ENCODE assay signal across 8 mouse cellular contexts in genomic region chr8:11758482-11759281, GRCm38 (mm10). TPM values are rescaled to one million over a fixed set of nuclear protein-coding genes. Genes with fewer than 3 reads are reported as not detected.
DNase-seq lines count a peak whose midpoint lies in the region; ATAC-seq and TF ChIP-seq lines count a peak whose summit lies in the region.

No protein-coding gene starts in this region.

- no peak for TF ChIP-seq EP300 in liver, postnatal 0 days (IDR thresholded peaks at IDR 0.05; ENCODE audit: low read depth)

- H3K27ac ChIP-seq in heart, embryonic 12.5 days (ENCODE audit: poor library complexity, severe bottlenecking), result peak overlapping the region; percentile 73
- H3K27ac ChIP-seq in brown adipose tissue, adult 24 weeks (replicated peaks; ENCODE audit: low read depth, low read length), result 0 out of 2 replicates have a peak overlapping the region, but pooled peaks have one; percentile 33
- H3K27ac ChIP-seq in hindbrain, embryonic 11.5 days (ENCODE audit: low read depth, low read length), result peak overlapping the region; percentile 65; the same call in 1 of the 2 replicates
- peak overlapping the region; percentile 80 for H3K27ac ChIP-seq in liver, postnatal 0 days (ENCODE audit: low read depth)
- H3K27ac ChIP-seq in testis, adult 2 months (ENCODE audit: control insufficient read depth, insufficient read depth, low read depth, low read length), result peak overlapping the region; percentile 44; the same call in 1 of the 2 replicates

- H3K4me3 ChIP-seq in heart, embryonic 12.5 days, result peak overlapping the region; percentile 85
- H3K4me3 ChIP-seq in brown adipose tissue, adult 24 weeks (ENCODE audit: insufficient read depth, low read depth, low read length), result peak overlapping the region; percentile 90
- peak overlapping the region; percentile 84 for H3K4me3 ChIP-seq in hindbrain, embryonic 11.5 days (ENCODE audit: low read depth, low read length)
- H3K4me3 ChIP-seq in liver, postnatal 0 days (ENCODE audit: low read depth, low read length), result peak overlapping the region; percentile 89
- H3K4me3 ChIP-seq in testis, adult 2 months (ENCODE audit: control insufficient read depth, low read depth, low read length), result peak overlapping the region; percentile 98

- no peak for DNase-seq in heart, postnatal 36 days
- DNase-seq in B cell, adult 2 months, result peak; percentile 29 to 34
- peak; percentile 12 for DNase-seq in hindbrain, embryonic 11.5 days (ENCODE audit: low spot score)
- no peak for DNase-seq in liver, postnatal 0 days
- DNase-seq in right cerebral cortex, postnatal 10 days (ENCODE audit: low spot score in 2 of 2), result no peak

- H3K4me2 ChIP-seq in heart, embryonic 12.5 days, result peak overlapping the region; percentile 95
- H3K4me2 ChIP-seq in hindbrain, embryonic 11.5 days (replicated peaks; ENCODE audit: low read depth, low read length), result peak overlapping the region; percentile 93
- H3K4me2 ChIP-seq in liver, postnatal 0 days (ENCODE audit: low read depth, low read length), result peak overlapping the region; percentile 95

- intact Hi-C loops in heart, postnatal 36 days (cut with DNase I), result loop anchor here (2.0 to 5.0 kb wide), 5 partner anchors 30 to 184 kb away; no protein-coding TSS in a partner anchor

- H3K27me3 ChIP-seq in heart, embryonic 12.5 days (replicated peaks), result no peaks in the 10 kb centered on the region
- H3K27me3 ChIP-seq in hindbrain, embryonic 11.5 days (ENCODE audit: control insufficient read depth, insufficient read depth, low read length), result no peaks in the 10 kb centered on the region
- no peaks in the 10 kb centered on the region for H3K27me3 ChIP-seq in liver, postnatal 0 days (ENCODE audit: insufficient read depth, low read length)
- H3K27me3 ChIP-seq in testis, adult 2 months (ENCODE audit: control insufficient read depth, insufficient read depth, low read length), result no peaks in the 10 kb centered on the region

- TF ChIP-seq POLR2A in testis, adult 2 months (IDR thresholded peaks at IDR 0.05; ENCODE audit: control insufficient read depth, low read depth, low read length), result no peak

- 0 out of 2 replicates have a peak, but pooled peaks cover 3% of the 10 kb centered on the region for H3K36me3 ChIP-seq in heart, embryonic 12.5 days
- no peaks in the 10 kb centered on the region for H3K36me3 ChIP-seq in hindbrain, embryonic 11.5 days (ENCODE audit: control insufficient read depth, insufficient read depth, low read length)
- no peaks in the 10 kb centered on the region for H3K36me3 ChIP-seq in liver, postnatal 0 days (replicated peaks; ENCODE audit: insufficient read depth, low read length)
- no peaks in the 10 kb centered on the region for H3K36me3 ChIP-seq in testis, adult 2 months (ENCODE audit: control insufficient read depth, insufficient read depth, low read length)

- peak; percentile 19 for ATAC-seq in heart, embryonic 12.5 days (ENCODE audit: insufficient number of reproducible peaks, low FRiP score)
- ATAC-seq in hindbrain, embryonic 11.5 days (ENCODE audit: low FRiP score), result peak; percentile 83; the same call in 1 of the 2 replicates
- ATAC-seq in liver, postnatal 0 days, result peak; percentile 17; the same call in 1 of the 2 replicates

- peak; percentile 20; the same call in 1 of the 2 replicates for TF ChIP-seq CTCF in liver, postnatal 0 days (IDR thresholded peaks at IDR 0.05; ENCODE audit: low read depth)
- no peak for TF ChIP-seq CTCF in testis, adult 2 months (IDR thresholded peaks at IDR 0.05; ENCODE audit: control insufficient read depth, insufficient read depth, insufficient replicate concordance, low read depth, low read length)

- H3K9me3 ChIP-seq in heart, embryonic 12.5 days (replicated peaks), result no peaks in the 10 kb centered on the region
- H3K9me3 ChIP-seq in hindbrain, embryonic 11.5 days (ENCODE audit: control insufficient read depth, low read length), result no peaks in the 10 kb centered on the region
- no peaks in the 10 kb centered on the region for H3K9me3 ChIP-seq in liver, postnatal 0 days (ENCODE audit: low read length)

- peaks cover 36% of the 10 kb centered on the region for H3K4me1 ChIP-seq in heart, embryonic 12.5 days (replicated peaks)
- H3K4me1 ChIP-seq in brown adipose tissue, adult 24 weeks (ENCODE audit: control insufficient read depth, insufficient read depth, insufficient read length, low read length), result peaks cover 6% of the 10 kb centered on the region; the same call in 1 of the 2 replicates
- H3K4me1 ChIP-seq in hindbrain, embryonic 11.5 days (replicated peaks; ENCODE audit: control insufficient read depth, insufficient read depth, low read length), result peaks cover 2% of the 10 kb centered on the region
- peaks cover 27% of the 10 kb centered on the region for H3K4me1 ChIP-seq in liver, postnatal 0 days (ENCODE audit: insufficient read depth)
- H3K4me1 ChIP-seq in testis, adult 2 months (ENCODE audit: control insufficient read depth, insufficient read depth, low read length), result peaks cover 8% of the 10 kb centered on the region; the same call in 1 of the 2 replicates

- H3K9ac ChIP-seq in heart, embryonic 12.5 days, result peak overlapping the region; percentile 92
- peak overlapping the region; percentile 89 for H3K9ac ChIP-seq in hindbrain, embryonic 11.5 days (ENCODE audit: low read depth, low read length)
- peak overlapping the region; percentile 94 for H3K9ac ChIP-seq in liver, postnatal 0 days (replicated peaks)

- WGBS in heart, embryonic 12.5 days, result 1% methylated on average over 48 of the region's 53 CpGs
- 2% methylated on average over 51 of the region's 53 CpGs for WGBS in hindbrain, embryonic 11.5 days
- WGBS in liver, postnatal 0 days (ENCODE audit: insufficient replicate concordance), result 3% methylated on average over 42 of the region's 53 CpGs

RNA-seq across cellular contexts. Expression of gene Arhgef7, which starts 31.2 kb away (rescaled TPM):
- 70.5 and 75.3 TPM in 2 replicates for polyA plus RNA-seq in heart, embryonic 12.5 days (2016; fragmentation: Nextera tagmentation; extraction: Ambion mirVana)
- 100 to 1,000 TPM; 125 to 130 TPM for total RNA-seq in heart, postnatal 36 days (2021)
- polyA plus RNA-seq in brown adipose tissue, adult 24 weeks (2012; ENCODE audit: insufficient read depth, insufficient read length, missing spikeins), result 14.8 and 17.4 TPM in 2 replicates
- polyA plus RNA-seq in hindbrain, embryonic 11.5 days (2014; fragmentation: Nextera tagmentation; extraction: Ambion mirVana), result 54.3 and 57.0 TPM in 2 replicates
- 7.6 and 9.2 TPM in 2 replicates for polyA plus RNA-seq in liver, postnatal 0 days (2015; fragmentation: Nextera tagmentation; extraction: Ambion mirVana)
- 19.9 TPM in 2 replicates for polyA plus RNA-seq in testis, adult 2 months (2012; rRNA removed)

RNA-seq across cellular contexts. Expression of gene 1700016D06Rik, which starts 57.8 kb away (rescaled TPM):
- polyA plus RNA-seq in heart, embryonic 12.5 days (2016; fragmentation: Nextera tagmentation; extraction: Ambion mirVana), result not detected in 2 replicates
- not detected for total RNA-seq in heart, postnatal 36 days (2021)
- not detected in 2 replicates for polyA plus RNA-seq in brown adipose tissue, adult 24 weeks (2012; ENCODE audit: insufficient read depth, insufficient read length, missing spikeins)
- polyA plus RNA-seq in hindbrain, embryonic 11.5 days (2014; fragmentation: Nextera tagmentation; extraction: Ambion mirVana), result not detected in 2 replicates
- not detected in 2 replicates for polyA plus RNA-seq in liver, postnatal 0 days (2015; fragmentation: Nextera tagmentation; extraction: Ambion mirVana)
- 38.4 and 47.0 TPM in 2 replicates for polyA plus RNA-seq in testis, adult 2 months (2012; rRNA removed)

Comparison
In these comparisons a context has a peak if more than half of its experiments do, and no peak if none do; other contexts are left out.
1. ATAC-seq: peak in every context shown above with its lines; median percentile 83 in hindbrain, embryonic 11.5 days; 19 in heart, embryonic 12.5 days; 17 in liver, postnatal 0 days.
2. DNase-seq: peak in B cell, adult 2 months (2 of 2) and hindbrain, embryonic 11.5 days (single experiment); none in heart, postnatal 36 days (0 of 2), liver, postnatal 0 days (single experiment) and right cerebral cortex, postnatal 10 days (0 of 2).
3. RNA of gene 1700016D06Rik, which starts 57.8 kb away (polyA plus RNA-seq): 38.4 to 47.0 TPM in testis, adult 2 months; not detected in heart, embryonic 12.5 days, not detected in brown adipose tissue, adult 24 weeks, not detected in hindbrain, embryonic 11.5 days and not detected in liver, postnatal 0 days; every median in the first group is over 10 times any median in the second.
4. Peak in every context shown above with its lines, with median percentiles within 50 percentile points of each other: H3K27ac ChIP-seq, H3K4me2 ChIP-seq, H3K4me3 ChIP-seq and H3K9ac ChIP-seq.